Mouse (Mus musculus) adrenal gland, adult 18-20 months (tissue): ENCODE data around the gene Pwp2. TPM values are rescaled to one million over a fixed set of nuclear protein-coding genes. Genes with fewer than 3 reads are reported as not detected.

ENCODE experiments used
- DNase-seq, 2 experiments: peaks; one replicate each; pipeline ENCODE4 v3.0.0; 2021 to 2022; ENCODE audit warnings: low spot score in 2 of 2
- total RNA-seq, 2 experiments: library from RNA; stranded (reverse); gene quantifications; 1 replicate in 1 of 2; 2 replicates in 1 of 2; pipeline ENCODE4 v1.2.3; 2021

Gene Pwp2
- total RNA-seq, 2 experiments from 2014 or later, result 17.9 to 21.4 TPM

GRCm38 (mm10) chr10:78171581-78171980 is 13.4 kb downstream of the Pwp2 start:
- DNase-seq, result no peak

GRCm38 (mm10) chr10:78171057-78171456 is 13.9 kb downstream of the Pwp2 start:
- no peak for DNase-seq

GRCm38 (mm10) chr10:78170445-78170844 is 14.5 kb downstream of the Pwp2 start:
- DNase-seq, result no peak

- peak; percentile 99 for DNase-seq
Measured at GRCm38 (mm10) chr10:78169281-78170042, 15.5 kb downstream of the Pwp2 start, which contains the start of gene D10Jhu81e. Gene D10Jhu81e (minus strand): TSS chr10:78169782.

GRCm38 (mm10) chr10:78168792-78169191 is 16.2 kb downstream of the Pwp2 start:
- no peak for DNase-seq

DNA sequence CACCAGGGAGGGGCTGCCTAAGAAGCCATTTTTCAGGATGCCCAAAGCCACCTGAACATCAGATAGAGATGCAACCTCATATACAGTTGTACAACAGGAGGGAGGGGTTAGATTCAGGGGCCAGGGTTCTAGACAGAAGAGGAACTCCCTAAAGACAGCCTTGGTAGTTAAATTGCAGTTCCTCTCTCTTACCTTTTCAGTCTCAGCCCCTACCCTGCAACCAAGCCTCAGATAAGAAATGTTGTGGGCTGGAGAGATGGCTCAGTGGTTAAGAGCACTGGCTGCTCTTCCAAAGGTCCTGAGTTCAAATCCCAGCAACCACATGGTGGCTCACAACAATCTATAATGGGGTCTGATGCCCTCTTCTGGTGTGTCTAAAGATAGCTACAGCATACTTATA is 17.2 kb downstream of the Pwp2 start:
- DNase-seq, result no peak

DNA sequence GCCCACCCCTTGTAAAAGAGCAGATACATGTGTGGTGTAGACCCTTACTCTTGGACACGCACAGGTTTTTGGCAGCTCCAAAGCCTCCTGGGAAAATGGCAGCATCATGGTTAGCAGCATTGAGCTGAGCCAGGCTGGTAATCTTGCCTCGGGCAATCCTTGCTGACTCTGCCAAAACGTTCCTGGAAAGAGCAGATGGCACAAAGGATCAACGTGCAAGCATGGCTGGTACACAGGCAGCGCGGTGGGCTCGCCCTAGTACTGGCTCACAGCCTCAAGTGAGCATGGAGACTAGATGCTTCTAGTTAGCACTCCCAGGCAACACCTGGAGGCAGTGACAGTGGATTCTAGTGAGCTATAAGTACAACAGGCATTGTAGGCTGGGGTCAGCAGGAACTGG is 17.6 kb downstream of the Pwp2 start:
- no peak for DNase-seq

GRCm38 (mm10) chr10:78165256-78166005 is 19.5 kb downstream of the Pwp2 start:
- DNase-seq, result no peak

DNA sequence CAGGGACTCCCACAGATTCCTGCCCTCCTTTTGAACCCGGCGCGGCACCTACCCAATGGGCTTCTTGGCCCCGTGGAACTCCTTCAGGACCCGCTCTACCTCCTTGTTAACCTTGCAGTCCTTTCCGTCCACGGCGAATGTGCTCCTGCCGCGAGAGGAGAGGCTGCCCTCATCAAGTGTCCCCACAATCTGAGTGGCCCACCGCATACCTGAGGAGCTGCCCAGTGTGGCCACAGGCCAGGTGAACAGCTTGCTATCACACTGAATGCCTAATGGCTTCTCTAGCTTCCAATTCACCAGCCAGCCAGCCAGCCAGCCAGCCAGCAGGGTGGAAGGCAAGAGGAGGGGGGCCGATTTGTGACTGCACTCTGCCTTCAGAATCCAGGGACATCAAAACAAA is 20.2 kb downstream of the Pwp2 start:
- DNase-seq, result no peak

DNA sequence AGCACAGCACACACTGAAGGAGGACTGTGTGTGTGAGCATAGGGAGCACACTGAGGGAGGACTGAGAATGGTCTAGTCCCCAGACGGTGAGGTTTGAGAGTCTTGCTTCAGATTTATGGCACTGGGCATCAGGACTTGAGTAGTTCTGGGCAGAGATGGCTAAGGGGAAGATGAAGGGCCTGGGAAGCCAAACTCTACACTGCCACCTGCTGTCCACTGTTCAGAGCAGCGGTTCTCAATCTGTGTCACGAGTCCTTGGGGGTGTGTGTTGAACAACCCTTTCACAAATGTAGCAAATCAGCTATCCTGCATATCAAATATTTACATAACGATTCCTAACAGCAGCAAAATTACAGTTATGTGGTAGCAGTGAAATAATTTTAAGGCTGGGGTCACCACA is 21.0 kb downstream of the Pwp2 start:
- peak; percentile 62 to 64 for DNase-seq

GRCm38 (mm10) chr10:78163241-78163640 is 21.7 kb downstream of the Pwp2 start:
- DNase-seq, result no peak

GRCm38 (mm10) chr10:78162646-78163045 is 22.3 kb downstream of the Pwp2 start:
- no peak for DNase-seq

GRCm38 (mm10) chr10:78161096-78161495 is 23.9 kb downstream of the Pwp2 start:
- DNase-seq, result no peak

DNA sequence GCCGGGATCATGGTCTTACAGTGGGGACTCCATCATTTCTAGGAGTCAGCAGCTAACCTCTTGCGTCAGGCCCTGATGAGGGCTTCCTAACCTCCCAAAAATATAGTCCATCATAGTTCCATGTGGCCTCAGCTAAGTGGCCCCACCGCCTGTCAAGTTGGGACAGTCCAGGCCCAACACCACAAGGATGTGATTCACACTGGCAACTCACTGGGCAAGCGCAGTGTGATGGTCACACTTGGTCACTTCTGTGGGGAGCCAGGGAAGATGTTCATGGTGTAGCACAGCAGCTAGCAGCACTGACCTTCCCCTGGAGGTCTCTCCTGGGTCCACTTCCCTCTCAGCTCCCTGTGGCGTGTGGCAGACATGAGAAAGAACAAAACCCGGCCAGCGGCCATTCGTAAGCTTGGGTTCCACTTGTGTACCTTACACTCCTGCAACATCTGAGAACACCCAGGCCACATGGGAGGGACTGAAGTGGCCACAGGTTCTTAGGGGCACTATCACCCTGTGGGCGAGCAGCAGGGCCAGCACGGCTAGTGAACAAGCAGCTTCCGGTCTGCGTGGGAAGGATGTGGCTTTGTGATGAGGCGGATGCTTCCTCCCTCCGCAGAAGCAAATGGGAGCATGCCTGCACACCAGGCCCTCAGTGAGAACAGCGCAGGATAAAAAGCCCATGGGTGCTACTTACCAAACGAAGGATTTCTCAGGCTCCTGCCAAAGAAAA is 24.4 kb downstream of the Pwp2 start:
- DNase-seq, result no peak

DNA sequence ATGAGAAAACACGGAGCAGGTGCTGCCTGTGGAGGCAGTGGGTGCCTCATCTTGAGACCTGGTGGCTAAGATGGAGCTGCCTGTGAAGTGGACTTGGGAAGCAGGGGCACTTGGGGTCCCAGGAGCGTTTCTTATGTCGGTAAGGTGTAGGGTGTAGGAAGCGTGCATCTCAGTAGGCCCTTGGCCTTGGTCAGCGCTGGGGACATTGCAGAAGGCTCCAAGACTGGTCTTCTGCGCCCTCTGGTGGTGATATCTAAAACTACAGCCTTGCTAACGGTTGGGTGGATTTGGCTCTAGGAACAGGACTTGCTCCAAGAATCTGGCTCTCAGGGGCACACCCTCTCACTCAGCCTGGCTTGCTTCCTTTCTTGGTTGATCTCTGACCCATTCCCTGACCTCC is 25.0 kb downstream of the Pwp2 start:
- DNase-seq, result peak; percentile 80 to 85

DNA sequence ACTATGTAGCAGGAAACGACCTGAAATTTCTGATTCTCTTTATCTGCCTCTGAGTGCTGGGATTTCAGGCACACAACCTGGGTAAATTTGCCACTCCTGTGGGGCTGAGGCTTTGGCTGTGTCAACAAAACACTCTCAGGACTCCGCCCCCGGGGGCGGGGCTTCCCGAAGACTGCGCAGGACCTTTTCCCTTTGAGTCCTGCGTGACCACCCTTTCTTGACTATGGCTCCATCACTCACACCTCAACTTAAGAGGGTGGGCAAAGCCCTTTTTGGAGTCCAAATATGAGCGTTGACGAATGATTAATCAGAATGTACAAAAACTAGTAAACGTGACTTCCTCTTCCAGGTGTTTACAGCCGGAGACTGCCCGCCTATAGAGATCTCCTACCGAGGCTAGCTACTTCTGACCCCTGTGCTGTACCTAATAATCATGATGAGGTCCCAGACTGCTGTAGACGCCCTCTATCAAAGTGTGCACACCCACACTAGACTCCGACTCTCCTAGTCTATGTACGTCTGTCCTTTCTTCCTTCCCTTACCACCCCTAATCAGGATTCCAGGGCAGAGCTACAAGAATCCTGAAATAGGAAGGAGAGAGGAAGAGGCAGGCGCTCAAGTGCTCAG is 25.6 kb downstream of the Pwp2 start:
- DNase-seq, result peak; percentile 57 to 64

DNA sequence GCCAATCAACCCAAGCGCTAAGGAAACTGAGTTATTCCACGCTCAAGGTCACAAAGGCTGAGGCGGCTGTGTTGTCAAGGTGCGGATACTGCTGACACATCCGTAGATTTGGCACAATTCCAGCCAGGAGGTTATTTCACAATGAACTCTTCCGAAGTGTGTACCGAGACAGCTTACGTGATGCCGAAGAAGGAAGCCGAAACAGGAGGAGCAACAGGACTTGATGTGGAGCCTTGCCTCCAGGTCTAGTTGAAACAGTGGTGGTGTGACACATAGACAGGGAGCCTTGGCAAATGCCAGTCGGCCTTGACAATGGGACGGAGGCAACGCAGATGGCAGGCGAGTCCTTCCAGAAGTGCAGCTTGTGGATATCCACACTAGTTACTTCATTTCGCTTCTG is 26.9 kb downstream of the Pwp2 start:
- DNase-seq, result peak in 1 of 2 experiments; percentile 51

DNA sequence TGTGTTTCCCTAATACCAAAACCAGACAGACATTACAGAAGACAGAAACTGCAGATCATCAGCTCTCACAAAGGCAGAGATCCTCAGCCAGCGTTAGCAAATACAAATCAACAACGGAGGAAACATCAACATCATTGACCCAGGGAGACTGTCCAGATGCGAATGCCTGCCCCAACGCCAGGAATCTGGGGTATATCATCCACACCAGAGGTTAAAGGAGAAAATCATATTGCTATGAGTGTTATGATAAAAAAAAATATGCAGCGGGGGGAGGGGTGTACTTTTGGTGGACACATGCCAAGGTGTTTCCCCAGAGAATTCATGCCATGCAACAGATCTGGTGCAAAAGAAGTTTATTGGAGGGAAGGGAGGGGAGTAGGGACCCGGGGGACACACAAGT is 28.0 kb downstream of the Pwp2 start:
- no peak for DNase-seq

DNA sequence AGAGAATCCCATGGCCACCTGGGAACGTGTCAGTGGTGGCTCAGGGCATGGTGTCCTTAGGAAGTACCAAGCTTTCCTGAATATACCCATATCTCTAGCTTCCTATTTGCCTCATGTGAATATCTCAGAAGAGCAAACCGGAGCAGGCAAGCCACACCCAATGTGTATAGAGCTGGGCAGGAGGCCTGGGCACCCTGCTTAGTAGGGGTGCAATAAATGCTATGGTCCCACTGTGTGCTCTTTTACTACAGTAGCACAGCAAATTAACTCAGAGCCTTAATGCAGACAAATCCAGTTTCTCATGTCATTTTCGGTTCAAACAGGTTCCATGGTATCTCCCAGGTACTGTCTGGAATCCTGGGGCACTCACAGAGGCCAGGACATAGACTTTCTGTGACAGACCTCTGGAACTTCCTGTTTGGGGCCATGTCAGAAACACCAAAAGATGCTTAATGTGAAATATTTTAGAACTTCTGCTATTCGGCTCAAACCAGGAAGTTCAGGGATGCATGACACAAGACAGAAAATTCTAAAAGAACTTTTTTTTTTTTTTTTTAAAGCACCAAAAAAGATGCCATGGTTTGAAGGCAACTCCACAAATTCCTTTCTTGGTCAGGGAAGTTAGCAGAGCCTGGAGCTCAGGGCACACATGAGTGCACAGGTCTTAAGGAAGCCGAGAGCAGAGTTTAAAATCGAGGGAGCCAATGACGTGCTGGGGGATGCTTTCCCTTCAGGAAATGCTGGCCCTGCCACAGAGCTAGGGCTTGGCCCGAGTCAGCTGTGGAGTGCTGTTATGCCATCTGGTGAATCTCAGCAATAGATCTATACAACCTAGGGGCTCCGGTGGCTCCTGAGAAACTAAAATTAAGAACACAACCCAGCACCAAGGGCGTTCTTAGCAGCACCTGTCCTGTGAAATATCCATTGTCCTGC is 35.8 kb downstream of the Pwp2 start:
- no peak for DNase-seq

DNA sequence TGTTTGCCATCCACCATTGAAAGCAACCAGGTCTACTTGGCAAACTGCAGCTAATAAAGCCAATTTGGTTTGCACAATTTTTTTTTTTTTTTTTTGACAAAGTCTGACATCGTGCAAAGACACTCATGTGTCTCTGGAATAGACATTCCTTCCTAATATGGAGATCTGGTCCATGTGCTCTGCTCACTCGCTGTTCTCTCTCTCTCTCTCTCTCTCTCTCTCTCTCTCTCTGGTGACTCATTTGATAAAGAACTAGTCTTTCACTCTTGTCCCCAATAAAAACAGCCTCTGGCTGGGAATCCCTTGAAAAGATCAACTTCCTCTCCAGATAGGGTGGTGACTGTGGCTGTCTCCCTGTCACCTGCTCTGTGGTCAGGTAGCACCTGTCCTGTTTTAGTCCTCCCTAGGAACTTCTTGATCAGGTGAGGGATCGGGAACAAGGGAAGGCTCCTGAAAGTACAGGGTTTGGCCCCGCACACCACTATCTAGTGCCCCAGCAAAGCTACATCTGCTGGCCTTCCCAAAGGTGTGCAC is 37.0 kb downstream of the Pwp2 start:
- DNase-seq, result no peak
